Mouse (Mus musculus) ovary, adult 18-20 months (tissue): ENCODE measurements around the gene Oas1h.
"Not testable (repeated sequence)": the region's sequence is repeated elsewhere in the genome, so short reads cannot be mapped to it uniquely, and the experiment has no call there.

Experiments
- DNase-seq: peaks from one replicate; pipeline ENCODE4 v3.0.0; 2022; ENCODE audit warnings: low spot score, mixed read lengths

The Oas1h gene

DNA sequence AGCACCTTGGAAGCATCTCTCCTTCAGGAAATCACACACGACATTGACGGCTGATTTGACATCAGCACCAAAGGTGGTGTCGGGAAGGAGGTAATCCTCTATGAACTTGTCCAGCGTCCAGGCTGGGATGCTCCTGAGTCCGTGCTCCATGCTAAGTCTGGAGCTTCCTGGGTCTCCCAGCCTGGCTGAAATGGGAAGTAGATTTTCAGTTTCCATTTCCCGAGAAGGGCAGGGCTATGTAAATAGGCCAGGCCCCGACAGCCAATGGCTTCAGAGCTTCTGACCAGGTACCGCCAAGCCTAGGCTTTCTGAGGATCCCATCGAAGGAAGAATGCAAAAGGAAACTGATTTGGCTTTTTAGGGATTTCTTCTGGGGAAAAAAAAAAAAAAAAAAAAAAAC is 26.2 kb downstream of the Oas1h start, which contains the start of gene Oas1g:
Gene Oas1g, minus strand, starts transcription at position 201 of the 400 bp plus-strand sequence.
- not testable (repeated sequence) for DNase-seq

GRCm38 (mm10) chr5:120887831-120888230 is 26.6 kb downstream of the Oas1h start:
- no peak for DNase-seq

GRCm38 (mm10) chr5:120888294-120888815 is 27.1 kb downstream of the Oas1h start:
- DNase-seq, result not testable (repeated sequence)

DNA sequence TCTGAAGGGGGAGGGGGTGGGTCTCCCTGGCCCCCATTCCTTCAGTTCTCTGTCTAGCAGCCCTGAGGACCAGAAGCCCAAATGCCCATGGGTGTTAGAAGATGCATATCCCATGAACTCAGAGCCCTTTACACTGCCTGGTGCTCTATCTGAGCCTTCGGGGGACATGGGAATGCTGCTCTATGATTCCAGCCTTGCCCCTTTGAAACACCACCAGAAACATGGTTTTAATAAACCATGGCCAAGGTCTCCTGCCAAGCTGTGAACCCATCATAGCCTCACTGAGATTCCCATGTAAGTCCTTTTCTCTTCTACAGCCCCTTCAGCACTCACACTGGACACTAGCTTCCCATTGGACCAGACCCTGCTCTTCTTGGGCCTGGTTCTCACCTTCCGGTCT is 28.8 kb downstream of the Oas1h start:
- no peak for DNase-seq

DNA sequence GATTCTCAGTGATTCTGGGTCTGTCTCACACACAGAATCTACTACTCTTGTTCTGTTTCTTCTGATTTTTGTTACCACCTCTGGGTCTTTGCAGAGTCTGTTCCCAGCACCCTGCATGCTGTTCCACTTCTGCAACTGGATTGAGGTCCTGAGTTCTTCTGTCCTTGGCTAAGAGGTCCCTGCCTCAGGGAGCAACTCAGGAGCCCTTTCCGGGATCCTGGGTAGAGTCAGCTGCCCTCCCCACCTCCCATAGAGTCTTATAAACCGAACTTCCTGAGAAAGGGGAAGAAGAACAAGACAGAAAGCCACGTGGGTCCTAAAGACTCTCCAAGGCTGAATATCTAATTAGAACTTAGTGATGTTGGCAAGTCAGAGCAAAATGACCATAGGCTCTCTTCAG is 29.8 kb downstream of the Oas1h start:
- no peak for DNase-seq

DNA sequence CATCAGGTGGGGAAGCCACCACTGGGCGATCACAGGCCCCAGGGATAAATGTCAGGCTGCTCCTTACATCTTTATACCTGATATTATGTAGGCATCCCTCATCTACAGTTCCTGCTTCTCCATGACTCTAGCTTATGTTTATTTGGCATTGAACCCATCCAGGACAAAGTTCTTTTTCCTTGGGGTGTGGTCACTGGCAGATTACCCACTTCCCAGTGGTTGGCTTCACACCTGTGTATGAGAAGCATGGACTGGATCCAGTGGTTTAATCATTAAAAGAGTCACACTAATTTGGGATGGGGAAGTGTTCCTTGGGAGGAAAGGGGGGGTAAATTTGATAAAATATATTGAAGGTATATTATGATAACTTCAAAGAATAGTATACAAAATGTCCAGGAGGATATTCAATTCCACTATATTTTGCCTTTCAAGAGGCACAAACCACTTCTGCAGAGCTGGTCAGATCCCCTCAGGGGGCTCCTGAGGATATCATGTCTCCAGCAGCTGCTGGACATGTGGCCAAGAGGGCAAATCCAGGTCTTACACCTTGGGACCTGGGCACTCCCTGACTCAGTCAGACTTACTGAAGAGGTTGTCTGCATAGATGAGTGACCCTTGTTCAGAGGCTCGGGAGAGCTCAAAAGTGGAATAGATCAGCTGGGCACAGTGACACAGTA is 30.5 kb downstream of the Oas1h start:
- not testable (repeated sequence) for DNase-seq

GRCm38 (mm10) chr5:120892243-120892660 is 31.0 kb downstream of the Oas1h start:
- DNase-seq, result no peak

DNA sequence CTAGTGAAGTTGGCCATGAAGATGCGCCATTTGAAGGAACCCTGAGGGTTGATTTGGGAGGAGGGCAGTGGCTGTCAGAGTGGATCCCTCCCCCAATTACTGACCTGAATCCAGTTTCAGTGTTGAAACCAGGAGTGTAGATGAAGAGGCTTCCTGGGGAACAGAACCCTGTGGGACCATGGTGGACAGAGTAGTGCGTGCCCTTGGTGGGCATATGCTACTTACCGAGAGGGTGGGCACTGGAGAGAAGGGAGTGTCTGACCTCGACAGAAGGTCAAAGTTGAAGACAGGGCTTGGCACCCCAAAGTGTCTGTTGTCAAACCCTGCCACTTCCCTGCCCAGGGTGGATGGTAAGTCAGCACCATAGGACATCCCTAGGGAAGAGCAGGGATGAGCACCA is 32.6 kb downstream of the Oas1h start:
- not testable (repeated sequence) for DNase-seq

GRCm38 (mm10) chr5:120894692-120895091 is 33.5 kb downstream of the Oas1h start:
- DNase-seq, result not testable (repeated sequence)

DNA sequence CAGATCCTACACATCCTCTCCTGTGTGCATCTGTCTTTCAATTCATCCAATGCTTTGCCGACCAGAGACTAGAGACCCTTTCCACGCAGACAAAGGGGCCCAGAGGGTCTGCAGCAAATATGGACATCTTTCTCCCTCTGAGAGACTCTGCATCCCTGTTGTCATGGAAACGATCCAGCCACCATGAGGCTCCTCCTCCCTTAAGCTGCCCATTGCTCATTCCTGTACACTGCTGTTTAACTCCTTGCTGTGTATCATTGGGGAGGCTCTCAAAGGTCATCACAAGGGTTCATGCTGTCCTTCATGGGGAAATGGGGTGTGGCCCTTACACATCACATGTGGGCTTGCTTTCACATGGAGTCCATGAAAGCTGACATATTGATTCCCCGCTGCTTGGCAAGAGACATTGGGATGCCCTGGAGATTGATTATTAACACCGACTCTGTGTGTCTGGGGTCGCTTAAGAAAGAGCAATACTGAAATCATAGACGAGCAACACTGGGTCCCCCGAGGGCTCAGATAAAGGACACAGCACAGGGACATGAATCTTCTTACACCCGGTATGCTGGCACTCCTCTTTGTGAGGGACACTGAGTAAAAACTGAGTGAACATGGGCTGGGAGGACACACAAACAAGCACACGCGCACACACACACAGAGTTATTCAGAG is 34.1 kb downstream of the Oas1h start:
- DNase-seq, result no peak

DNA sequence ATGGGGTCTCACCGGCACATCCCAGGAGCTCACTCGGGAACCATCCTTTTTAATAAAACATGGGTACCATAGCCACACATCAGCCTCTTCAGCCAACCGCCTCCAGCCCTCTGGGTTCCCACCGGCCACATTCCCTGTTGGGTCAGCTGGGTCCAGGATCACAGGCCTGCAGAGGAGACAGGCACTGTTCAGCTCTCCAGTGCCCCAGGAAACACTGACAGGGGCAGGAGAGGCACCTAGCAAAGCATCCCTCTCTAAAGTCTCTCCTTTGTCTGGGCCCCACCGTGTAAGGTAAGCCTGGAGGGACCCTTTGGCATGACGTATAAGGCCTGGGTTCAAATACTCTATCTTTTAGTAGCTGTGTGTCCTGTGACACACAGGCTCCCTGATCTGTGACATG is 37.1 kb downstream of the Oas1h start:
- no peak for DNase-seq

GRCm38 (mm10) chr5:120898726-120899125 is 37.5 kb downstream of the Oas1h start:
- no peak for DNase-seq

GRCm38 (mm10) chr5:120900666-120901065 is 39.4 kb downstream of the Oas1h start:
- DNase-seq, result no peak

GRCm38 (mm10) chr5:120902056-120902455 is 40.8 kb downstream of the Oas1h start:
- DNase-seq, result no peak

- not testable (repeated sequence) for DNase-seq
Observed at GRCm38 (mm10) chr5:120906791-120907733, 45.8 kb downstream of the Oas1h start, which contains the start of gene Oas1a. Gene Oas1a (minus strand): TSS chr5:120907521.

DNA sequence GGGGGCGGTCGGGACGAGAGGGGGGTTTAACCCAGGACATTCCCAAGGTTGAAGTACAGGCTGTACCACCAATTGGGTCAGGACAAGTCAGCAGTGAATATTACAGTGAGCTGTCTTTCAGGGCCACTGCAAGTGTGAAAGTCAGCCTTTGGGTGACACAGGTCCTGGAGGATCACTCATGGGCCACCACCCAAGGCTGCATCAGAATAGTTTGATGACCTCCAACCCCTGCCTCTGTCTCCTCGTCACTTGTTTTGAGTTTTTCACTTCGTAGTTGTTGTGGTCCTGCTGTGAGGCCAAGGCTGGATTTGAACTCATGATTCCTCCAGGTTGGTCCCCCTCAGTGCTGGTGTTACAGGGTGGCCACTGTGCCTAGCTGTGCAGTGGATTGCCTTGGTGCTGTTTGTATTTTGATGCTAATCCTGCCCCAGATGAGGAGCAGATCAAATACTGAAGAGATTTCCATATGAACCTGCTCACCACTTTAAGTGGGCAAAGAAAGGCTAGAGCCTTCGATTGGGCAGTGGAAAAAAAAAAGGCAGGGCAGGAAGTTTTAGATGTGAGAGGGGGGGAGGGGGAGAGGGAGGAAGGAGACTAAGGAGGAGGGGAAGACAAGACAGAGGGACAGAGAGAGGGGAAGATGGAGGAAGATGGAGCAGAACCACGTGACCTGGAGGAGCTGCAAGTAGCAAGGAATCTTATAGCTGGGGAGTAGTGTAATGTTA is 47.1 kb downstream of the Oas1h start:
- DNase-seq, result no peak

- not testable (repeated sequence) for DNase-seq
Observed at GRCm38 (mm10) chr5:120914204-120914603, 53.0 kb downstream of the Oas1h start, which contains the start of gene Oas1d. Gene Oas1d (plus strand): TSS chr5:120914536.

DNA sequence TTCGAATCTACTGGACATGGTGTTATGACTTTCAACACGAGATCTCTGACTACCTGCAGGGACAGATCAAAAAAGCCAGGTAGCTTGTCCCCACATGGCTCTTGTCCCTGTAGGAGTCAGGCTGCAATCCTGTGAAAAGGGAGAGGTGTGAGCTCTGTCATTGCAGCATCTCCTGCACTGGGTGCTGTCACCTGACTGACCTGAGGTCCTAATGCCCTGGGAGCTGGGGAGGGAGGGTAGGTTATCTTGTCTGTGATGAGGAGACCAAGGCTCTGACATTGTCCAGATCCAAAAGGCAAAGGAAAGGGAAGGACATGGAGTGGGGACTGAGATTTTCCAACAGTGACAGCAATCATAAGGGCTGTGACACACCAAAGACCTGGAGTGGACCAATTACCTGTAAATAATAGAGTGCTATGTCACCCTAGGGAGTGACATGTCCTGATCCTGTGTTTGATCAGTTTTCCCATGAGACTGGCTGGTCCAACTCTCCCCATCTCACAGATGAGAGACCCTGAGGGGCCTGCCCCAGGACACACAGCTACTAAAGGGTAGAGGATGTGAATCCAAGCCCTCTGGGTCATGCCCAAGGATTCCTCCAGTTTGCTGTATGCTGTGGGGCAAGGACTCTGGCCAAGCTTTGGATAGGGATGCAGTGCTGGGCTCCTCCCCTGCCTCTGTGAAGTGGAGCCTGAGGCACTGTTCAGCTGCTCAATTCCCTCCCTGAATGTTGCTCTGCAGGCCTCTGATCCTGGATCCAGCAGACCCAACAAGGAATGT is 58.1 kb downstream of the Oas1h start:
- not testable (repeated sequence) for DNase-seq

DNA sequence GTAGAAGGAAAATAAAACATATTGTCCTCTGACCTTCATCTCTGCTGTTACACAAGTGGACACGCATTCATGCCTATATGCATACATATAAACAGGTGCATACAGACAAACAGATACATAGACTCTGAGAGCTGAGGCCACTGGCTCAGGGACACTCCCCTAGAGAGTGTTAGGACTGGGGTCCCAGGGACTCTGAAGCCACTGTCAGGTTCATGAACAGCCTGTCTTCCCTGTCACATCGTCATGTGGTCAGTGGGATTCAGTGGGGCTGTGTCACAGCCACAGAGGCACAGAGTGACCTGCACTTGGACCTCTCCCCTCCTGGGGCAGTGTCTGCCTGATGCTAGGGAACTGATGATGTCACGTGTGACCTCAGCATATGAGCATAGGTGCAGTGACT is 59.1 kb downstream of the Oas1h start:
- no peak for DNase-seq
